Mouse (Mus musculus): Measurements from ENCODE around the gene Sec14l1.

Sec14l1 gene

GRCm38 (mm10) chr11:117127931-117128548 lies 13.1 kb downstream of the Sec14l1 start:
- DNase-seq (ENCODE audit: low spot score in 2 of 2) = no peak

GRCm38 (mm10) chr11:117129473-117129872 lies 14.5 kb downstream of the Sec14l1 start:
- DNase-seq (ENCODE audit: low spot score in 2 of 2) = no peak

GRCm38 (mm10) chr11:117130068-117130467 lies 15.1 kb downstream of the Sec14l1 start:
- no peak for DNase-seq (ENCODE audit: low spot score in 2 of 2)

- no peak for DNase-seq (ENCODE audit: low spot score in 2 of 2)
Measured at GRCm38 (mm10) chr11:117130888-117131287, 15.9 kb downstream of the Sec14l1 start.

- no peak for DNase-seq (ENCODE audit: low spot score in 2 of 2)
Measured at GRCm38 (mm10) chr11:117131450-117131849, 16.5 kb downstream of the Sec14l1 start.

- no peak for DNase-seq (ENCODE audit: low spot score in 2 of 2)
Measured at GRCm38 (mm10) chr11:117134776-117135387, 19.9 kb downstream of the Sec14l1 start.

GRCm38 (mm10) chr11:117135457-117136290 lies 20.7 kb downstream of the Sec14l1 start:
- no peak for DNase-seq (ENCODE audit: low spot score in 2 of 2)

- no peak for DNase-seq (ENCODE audit: low spot score in 2 of 2)
Measured at GRCm38 (mm10) chr11:117136880-117137279, 21.9 kb downstream of the Sec14l1 start.

- no peak for DNase-seq (ENCODE audit: low spot score in 2 of 2)
Measured at GRCm38 (mm10) chr11:117138213-117138761, 23.3 kb downstream of the Sec14l1 start.

GRCm38 (mm10) chr11:117138795-117139463 lies 24.0 kb downstream of the Sec14l1 start:
- no peak for DNase-seq (ENCODE audit: low spot score in 2 of 2)

- DNase-seq (ENCODE audit: low spot score in 2 of 2) = no peak
Measured at GRCm38 (mm10) chr11:117141376-117142001, 26.5 kb downstream of the Sec14l1 start.

GRCm38 (mm10) chr11:117142507-117142906 lies 27.5 kb downstream of the Sec14l1 start:
- DNase-seq (ENCODE audit: low spot score in 2 of 2) = no peak

- no peak for DNase-seq (ENCODE audit: low spot score in 2 of 2)
Measured at GRCm38 (mm10) chr11:117145451-117146117, 30.6 kb downstream of the Sec14l1 start.

GRCm38 (mm10) chr11:117146118-117146506 lies 31.1 kb downstream of the Sec14l1 start:
- DNase-seq (ENCODE audit: low spot score in 2 of 2) = no peak

- DNase-seq (ENCODE audit: low spot score in 2 of 2) = no peak
Measured at GRCm38 (mm10) chr11:117146776-117147536, 32.0 kb downstream of the Sec14l1 start.

GRCm38 (mm10) chr11:117148893-117149685 lies 34.1 kb downstream of the Sec14l1 start:
- DNase-seq (ENCODE audit: low spot score in 2 of 2) = no peak

GRCm38 (mm10) chr11:117150467-117150966 lies 35.5 kb downstream of the Sec14l1 start:
- no peak for DNase-seq (ENCODE audit: low spot score in 2 of 2)

- no peak for DNase-seq (ENCODE audit: low spot score in 2 of 2)
Measured at GRCm38 (mm10) chr11:117151461-117151860, 36.5 kb downstream of the Sec14l1 start.

- DNase-seq (ENCODE audit: low spot score in 2 of 2) = no peak
Measured at GRCm38 (mm10) chr11:117152541-117152940, 37.6 kb downstream of the Sec14l1 start.

Measured in spleen, postnatal 4 days (tissue).